Mouse (Mus musculus) limb, embryonic 14.5 days (tissue): ENCODE results near the gene Ift81. TPM values are rescaled to one million over a fixed set of nuclear protein-coding genes. Genes with fewer than 3 reads are reported as not detected.

Experiments
- ATAC-seq: fragments of 200-750 bp; cut with Nextera tagmentation; 2 replicates; pipeline ENCODE4 v1.8.0; 2017; ENCODE audit warnings: low read depth, moderate number of reproducible peaks, moderate TSS enrichment; ENCODE audit not compliant: low FRiP score
- DNase-seq: peaks from one replicate; pipeline ENCODE4 v3.0.0-alpha.2; 2015; ENCODE audit warnings: low spot score
- H3K27ac ChIP-seq: fragments of 300-500 bp; sonication (generic); replicated peaks from 2 replicates; pipeline ENCODE4 v1.5.1; 2014; ENCODE audit warnings: low read depth, mild to moderate bottlenecking, low read length, moderate library complexity, mixed read lengths
- H3K27me3 ChIP-seq: fragments of 300-500 bp; sonication (generic); 2 replicates; pipeline ENCODE4 v1.6.1; 2014; ENCODE audit warnings: low read length, mixed read lengths; ENCODE audit not compliant: control insufficient read depth, insufficient read depth
- H3K36me3 ChIP-seq: fragments of 300-500 bp; sonication (generic); 2 replicates; pipeline ENCODE4 v1.6.1; 2014; ENCODE audit warnings: mild to moderate bottlenecking, low read length, moderate library complexity, mixed read lengths; ENCODE audit not compliant: control insufficient read depth, insufficient read depth
- H3K4me1 ChIP-seq: fragments of 300-500 bp; sonication (generic); 2 replicates; pipeline ENCODE4 v1.6.1; 2014; ENCODE audit warnings: antibody characterized with exemption, low read length, mixed read lengths; ENCODE audit not compliant: control insufficient read depth, insufficient read depth
- H3K4me2 ChIP-seq: fragments of 300-500 bp; sonication (generic); replicated peaks from 2 replicates; pipeline ENCODE4 v1.6.1; 2014; ENCODE audit warnings: low read depth, mild to moderate bottlenecking, low read length, moderate library complexity; ENCODE audit not compliant: severe bottlenecking
- H3K4me3 ChIP-seq: fragments of 300-500 bp; sonication (generic); replicated peaks from 2 replicates; pipeline ENCODE4 v1.5.1; 2014; ENCODE audit warnings: low read length
- H3K9ac ChIP-seq: fragments of 300-500 bp; sonication (generic); 2 replicates; pipeline ENCODE4 v1.6.1; 2014; ENCODE audit warnings: mild to moderate bottlenecking, low read depth, low read length, moderate library complexity; ENCODE audit not compliant: severe bottlenecking
- H3K9me3 ChIP-seq: fragments of 300-500 bp; sonication (generic); 2 replicates; pipeline ENCODE4 v1.6.1; 2016; ENCODE audit warnings: low read length; ENCODE audit not compliant: control insufficient read depth
- POLR2A ChIP-seq: fragments of 200-500 bp; IDR thresholded peaks from 2 replicates; pipeline ENCODE4 v1.8.0; 2012; ENCODE audit warnings: inconsistent platforms, mild to moderate bottlenecking, moderate library complexity, borderline replicate concordance; ENCODE audit not compliant: insufficient read depth, insufficient read length; ENCODE audit errors: extremely low read depth
- WGBS: fragments of 180-500 bp; shearing (Covaris S2); extraction: QIAGEN DNeasy Blood & Tissue Kit; methylation state at CpG from one replicate; pipeline ENCODE4 v1.1.7; 2014; 5-methylcytosine and 5-hydroxymethylcytosine counted together
- polyA plus RNA-seq, 2 experiments: library from polyadenylated mRNA; depleted of rRNA in 1 of 2; stranded (reverse) in 1 of 2; unstranded in 1 of 2; fragments of >200 nt; fragmentation: Nextera tagmentation in 1 of 2; extraction: Ambion mirVana in 1 of 2; gene quantifications; 2 replicates each; pipeline versions ENCODE4 v1.2.1 to v1.2.3; 2012 to 2014

Gene Ift81
- polyA plus RNA-seq, 2 experiments = 17.2 to 32.7 TPM

DNA sequence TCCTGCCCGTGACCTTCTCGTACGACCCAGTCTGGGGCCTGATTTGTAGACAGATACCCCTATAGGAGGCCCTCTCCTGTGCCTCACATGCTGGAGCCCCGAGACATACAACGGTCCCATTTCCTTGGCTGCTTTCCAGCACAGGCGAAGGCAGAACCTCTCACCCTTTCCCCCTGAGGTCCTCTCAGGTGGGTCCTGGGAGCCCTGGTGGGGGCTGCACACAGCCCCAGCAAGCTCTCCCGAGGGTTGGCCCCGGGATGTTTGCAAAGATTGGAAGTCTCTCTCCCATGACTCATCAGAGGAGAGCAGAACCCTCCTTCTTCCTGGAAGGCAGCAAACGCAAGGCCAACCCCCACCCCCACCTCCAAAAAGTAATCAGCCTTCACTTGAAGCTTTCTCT is 102.9 kb downstream of the Ift81 start:
- no peak overlapping the region for H3K4me3 ChIP-seq
- ATAC-seq = no peak
- no peak overlapping the region for H3K27ac ChIP-seq
- no peaks in the 10 kb centered on the region for H3K27me3 ChIP-seq
- H3K4me2 ChIP-seq = no peak overlapping the region
- no peaks in the 10 kb centered on the region for H3K9me3 ChIP-seq
- WGBS = 51% methylated on average over 9 of the region's 9 CpGs
- H3K36me3 ChIP-seq = no peaks in the 10 kb centered on the region
- H3K9ac ChIP-seq = no peak overlapping the region
- peaks cover 28% of the 10 kb centered on the region for H3K4me1 ChIP-seq
- no peak for DNase-seq
- no peak for TF ChIP-seq POLR2A

DNA sequence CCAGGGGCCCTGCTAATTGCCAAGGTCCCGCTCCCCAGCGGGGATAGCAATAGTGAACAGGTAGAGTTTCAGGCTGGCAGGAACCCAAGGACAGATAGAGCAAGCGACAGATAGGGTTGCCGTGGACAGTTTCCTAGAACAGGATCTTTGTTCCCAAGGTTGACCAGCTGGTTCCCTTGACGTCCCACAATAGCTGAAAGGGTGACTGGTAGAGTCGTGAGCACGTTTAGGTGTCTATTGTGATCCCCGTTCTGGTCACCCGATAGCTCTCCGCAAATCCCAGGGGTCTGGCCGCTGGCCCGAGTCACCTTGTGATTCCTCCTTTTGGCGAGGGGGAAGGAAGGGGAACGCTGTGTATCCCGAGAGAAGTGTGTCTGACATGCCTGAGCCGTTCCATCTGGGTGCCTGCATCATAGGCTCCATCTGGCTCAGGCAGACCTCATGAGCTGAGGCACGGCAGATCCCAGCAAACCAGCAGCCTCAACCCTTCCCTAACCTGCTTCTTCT is 103.6 kb downstream of the Ift81 start:
- H3K9me3 ChIP-seq = no peaks in the 10 kb centered on the region
- no peak overlapping the region for H3K9ac ChIP-seq
- no peak overlapping the region for H3K4me3 ChIP-seq
- no peak overlapping the region for H3K27ac ChIP-seq
- H3K27me3 ChIP-seq = no peaks in the 10 kb centered on the region
- 75% methylated on average over 15 of the region's 17 CpGs for WGBS
- H3K36me3 ChIP-seq = no peaks in the 10 kb centered on the region
- H3K4me1 ChIP-seq = peaks cover 28% of the 10 kb centered on the region
- ATAC-seq = no peak
- TF ChIP-seq POLR2A = no peak
- no peak overlapping the region for H3K4me2 ChIP-seq
- DNase-seq = no peak

DNA sequence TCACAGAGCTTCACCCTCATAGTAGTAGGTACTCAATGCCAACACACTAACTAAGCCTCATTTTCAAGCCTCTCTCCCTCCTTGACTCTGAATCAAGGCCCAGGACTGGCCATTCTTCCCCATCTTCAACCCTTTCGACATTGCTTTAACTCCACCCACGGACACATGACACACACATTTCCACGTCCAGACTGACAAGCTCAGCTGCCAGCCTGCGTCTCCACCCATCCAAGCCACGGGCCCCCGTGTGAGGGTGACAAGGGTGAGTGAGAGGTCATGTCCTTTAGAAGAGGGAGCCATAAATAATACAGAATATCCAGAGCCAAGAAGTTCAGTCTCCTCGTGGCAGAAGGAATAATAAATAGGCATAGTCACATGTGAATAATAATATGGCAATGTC is 104.7 kb downstream of the Ift81 start:
- 56% methylated on average over 7 of the region's 7 CpGs for WGBS
- no peak overlapping the region for H3K27ac ChIP-seq
- peak; percentile 38; the same call in 1 of the 2 replicates for ATAC-seq

DNA sequence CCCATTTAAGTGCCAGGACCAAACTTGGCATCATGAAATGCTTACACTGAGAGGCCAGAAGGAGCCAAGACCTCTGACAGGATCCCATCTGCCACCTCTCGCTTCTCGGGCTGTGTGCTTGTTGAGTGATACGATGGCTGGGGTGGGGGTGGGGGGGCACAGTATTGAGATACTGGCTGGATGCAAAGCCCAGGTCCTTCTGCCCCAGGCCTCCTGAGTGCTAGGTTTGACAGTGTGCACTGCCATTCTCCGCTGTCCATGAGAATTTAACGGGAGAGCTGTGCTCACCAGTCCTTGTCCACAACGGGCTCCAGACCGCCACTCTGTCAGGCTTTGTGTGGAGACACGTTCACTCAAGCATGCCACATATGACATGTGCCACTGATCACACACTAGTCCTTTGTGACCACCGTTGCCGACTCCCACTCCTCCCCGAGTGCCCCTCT is 105.4 kb downstream of the Ift81 start:
- ATAC-seq = no peak

More for the DNA sequence above, 104.7 kb downstream of the Ift81 start:
- no peaks in the 10 kb centered on the region for H3K27me3 ChIP-seq
- H3K4me3 ChIP-seq = no peak overlapping the region
- no peak for DNase-seq
- no peak overlapping the region for H3K4me2 ChIP-seq
- TF ChIP-seq POLR2A = no peak
- H3K9me3 ChIP-seq = no peaks in the 10 kb centered on the region
- no peaks in the 10 kb centered on the region for H3K36me3 ChIP-seq
- H3K9ac ChIP-seq = no peak overlapping the region
- H3K4me1 ChIP-seq = peaks cover 28% of the 10 kb centered on the region

DNA sequence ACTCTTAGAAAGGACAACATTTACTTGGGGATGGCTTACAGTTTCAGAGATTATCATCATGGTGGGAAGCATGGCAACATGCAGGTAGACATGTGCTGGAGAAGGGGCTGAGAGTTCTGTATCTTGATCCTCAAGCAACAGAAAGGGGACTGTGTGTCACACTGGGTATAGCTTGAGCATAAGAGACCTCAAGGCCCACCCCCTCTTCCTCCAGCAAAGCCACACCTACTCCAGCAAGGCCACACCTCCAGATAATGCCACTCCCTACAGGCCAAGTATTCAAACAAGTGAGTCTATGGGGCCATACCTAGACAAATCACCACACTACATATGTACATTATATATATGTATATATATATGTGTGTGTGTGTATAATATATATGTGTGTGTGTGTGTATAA is 106.9 kb downstream of the Ift81 start:
- no peaks in the 10 kb centered on the region for H3K27me3 ChIP-seq
- TF ChIP-seq POLR2A = no peak
- DNase-seq (no peak), ATAC-seq (no peak)
- H3K9ac ChIP-seq = no peak overlapping the region
- no peaks in the 10 kb centered on the region for H3K36me3 ChIP-seq
- H3K27ac ChIP-seq = no peak overlapping the region
- H3K4me2 ChIP-seq = no peak overlapping the region
- no peak overlapping the region for H3K4me3 ChIP-seq
- no peaks in the 10 kb centered on the region for H3K9me3 ChIP-seq
- peaks cover 22% of the 10 kb centered on the region for H3K4me1 ChIP-seq

More for the DNA sequence above, 105.4 kb downstream of the Ift81 start:
- no peak for DNase-seq
- Histone ChIP-seq H3K9ac (no peak overlapping the region), H3K27me3 (no peaks in the 10 kb centered on the region), H3K27ac (no peak overlapping the region), H3K4me2 (no peak overlapping the region), H3K4me3 (no peak overlapping the region), H3K9me3 (no peaks in the 10 kb centered on the region), H3K4me1 (peaks cover 21% of the 10 kb centered on the region), H3K36me3 (no peaks in the 10 kb centered on the region)
- no peak for TF ChIP-seq POLR2A
- 86% methylated on average over 11 of the region's 11 CpGs for WGBS

DNA sequence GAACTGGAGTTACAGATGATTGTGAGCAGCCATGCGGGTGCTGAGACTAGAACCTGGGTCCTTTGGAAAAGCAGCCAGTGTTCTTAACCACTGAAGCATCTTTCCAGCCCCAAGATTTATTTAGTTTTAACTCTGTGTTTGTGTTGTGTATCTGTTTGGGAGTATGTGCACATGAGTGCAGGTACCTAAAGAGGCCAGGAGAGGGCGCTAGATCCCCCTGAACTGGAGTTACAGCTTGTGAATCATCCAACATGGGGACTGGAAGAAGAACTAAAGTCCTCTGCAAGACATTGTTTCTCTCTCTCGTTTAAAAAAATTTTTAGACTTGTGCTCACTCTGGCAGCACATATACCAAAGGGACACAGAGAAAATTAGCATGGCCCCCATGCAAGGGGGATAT is 107.9 kb downstream of the Ift81 start:
- Histone ChIP-seq H3K4me2 (no peak overlapping the region), H3K9me3 (no peaks in the 10 kb centered on the region), H3K9ac (no peak overlapping the region), H3K36me3 (no peaks in the 10 kb centered on the region), H3K4me1 (peaks cover 17% of the 10 kb centered on the region), H3K4me3 (no peak overlapping the region), H3K27ac (no peak overlapping the region), H3K27me3 (no peaks in the 10 kb centered on the region)
- WGBS = 85% methylated on average over 3 of the region's 3 CpGs
- ATAC-seq (no peak), DNase-seq (no peak)
- no peak for TF ChIP-seq POLR2A
